Mouse (Mus musculus) small intestine, adult 2 months (tissue): ENCODE measurements around the gene Sntb2.

Experiments used
- CTCF ChIP-seq: fragments of 200-500 bp; IDR thresholded peaks from 2 replicates; pipeline ENCODE4 v1.5.1; 2012; ENCODE audit warnings: low read depth, mild to moderate bottlenecking, control low read depth, inconsistent platforms, low read length, moderate library complexity, mixed read lengths; ENCODE audit not compliant: insufficient replicate concordance, insufficient read length; ENCODE audit errors: extremely low read depth
- POLR2A ChIP-seq: fragments of 200-500 bp; IDR thresholded peaks from 2 replicates; pipeline ENCODE4 v1.6.1; 2012; ENCODE audit warnings: low read depth, mild to moderate bottlenecking, control low read depth, inconsistent platforms, low read length, moderate library complexity

DNA sequence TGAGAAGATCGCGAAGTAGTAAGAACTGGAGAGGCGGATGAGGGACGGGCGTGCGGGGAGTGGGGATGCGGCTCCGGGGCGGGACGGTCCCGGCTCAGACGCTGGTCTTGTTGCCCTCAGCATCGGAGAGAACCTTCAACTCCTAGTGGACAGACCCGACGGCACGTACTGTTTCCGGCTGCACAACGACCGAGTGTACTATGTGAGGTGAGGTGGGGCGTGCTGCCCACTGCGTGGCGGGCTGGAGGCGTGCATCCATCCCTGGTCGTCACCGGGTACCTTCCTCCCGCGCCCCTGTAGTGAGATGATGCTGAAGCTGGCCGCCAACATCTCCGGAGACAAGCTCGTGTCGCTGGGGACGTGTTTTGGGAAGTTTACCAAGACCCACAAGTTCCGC is 121.4 kb downstream of the Sntb2 start:
- no peak for TF ChIP-seq CTCF
- TF ChIP-seq POLR2A = no peak
